Comparison of ENCODE assay signal across 7 mouse cellular contexts in the genomic region with DNA sequence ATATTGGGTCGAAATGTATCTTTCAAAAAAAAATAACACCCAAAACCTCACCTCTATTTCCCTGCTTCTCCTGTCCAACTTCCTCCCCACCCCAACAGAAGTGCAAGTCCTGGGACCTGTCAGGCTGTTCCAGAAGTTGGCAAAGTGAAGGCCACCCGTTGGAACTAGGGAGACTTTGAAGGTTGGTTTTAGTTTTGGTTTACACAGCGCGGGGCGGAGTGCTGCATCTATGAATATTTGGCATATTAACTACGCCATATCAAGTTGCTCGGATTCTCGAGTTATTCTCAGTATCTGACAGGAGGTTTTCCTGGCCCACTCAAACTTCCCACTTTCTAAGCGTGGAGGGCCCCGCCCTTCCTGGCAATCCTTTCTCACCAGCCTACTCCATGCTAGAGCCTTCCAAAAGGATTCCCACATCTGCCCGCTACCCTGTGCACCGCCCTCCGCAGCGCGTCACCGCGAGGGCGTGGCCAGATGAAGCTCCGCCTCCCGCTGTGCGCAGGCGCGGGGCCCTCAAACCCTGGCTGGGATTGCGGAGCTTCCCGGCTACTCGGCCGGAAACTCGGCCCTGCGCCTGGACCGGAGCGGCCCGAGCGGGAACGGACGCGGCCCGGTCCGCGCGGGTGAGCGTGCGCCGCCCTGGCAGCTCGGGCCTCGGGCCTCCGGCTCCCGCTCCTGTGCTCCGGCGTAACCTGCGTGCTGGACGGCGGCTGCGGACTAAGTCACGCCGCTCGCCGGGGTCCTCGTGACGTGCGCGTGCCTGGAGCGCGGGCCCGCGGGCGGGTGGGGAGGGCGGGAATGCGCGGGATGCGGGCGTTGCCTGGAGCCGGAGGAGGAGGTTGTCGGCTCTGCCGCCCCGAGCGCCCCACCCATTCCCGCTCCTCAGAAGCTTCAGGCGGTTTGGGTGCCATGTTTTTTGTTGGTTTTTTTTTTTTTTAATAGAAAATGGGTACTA. TPM values are rescaled to one million over a fixed set of nuclear protein-coding genes. Genes with fewer than 3 reads are reported as not detected.
DNase-seq lines count a peak whose midpoint lies in the region; ATAC-seq and TF ChIP-seq lines count a peak whose summit lies in the region.

A gene (plus strand): TSS at position 474 of the 958 bp plus-strand sequence.

- 4% methylated on average over 68 of the region's 78 CpGs for WGBS in embryonic facial prominence, embryonic 11.5 days
- WGBS in kidney, adult 2 months = 2% methylated on average over 78 of the region's 78 CpGs
- 3% methylated on average over 78 of the region's 78 CpGs for WGBS in limb, embryonic 12.5 days
- WGBS in midbrain, embryonic 15.5 days = 3% methylated on average over 78 of the region's 78 CpGs
- under 1% methylated on average over 77 of the region's 78 CpGs for WGBS in spleen, adult 2 months

- no peaks in the 10 kb centered on the region for H3K36me3 ChIP-seq in embryonic facial prominence, embryonic 11.5 days (replicated peaks; ENCODE audit: control insufficient read depth, insufficient read depth, low read depth, low read length)
- H3K36me3 ChIP-seq in kidney, adult 2 months (ENCODE audit: control insufficient read depth, insufficient read depth, low read length) = no peaks in the 10 kb centered on the region
- peaks cover 12% of the 10 kb centered on the region; the same call in 1 of the 2 replicates for H3K36me3 ChIP-seq in limb, embryonic 12.5 days
- no peaks in the 10 kb centered on the region for H3K36me3 ChIP-seq in midbrain, embryonic 15.5 days (replicated peaks)
- H3K36me3 ChIP-seq in spleen, adult 2 months (ENCODE audit: control insufficient read depth, insufficient read depth, low read length) = no peaks in the 10 kb centered on the region

- peak; percentile 99 for ATAC-seq in embryonic facial prominence, embryonic 11.5 days (replicated peaks; ENCODE audit: insufficient number of reproducible peaks, low FRiP score, low TSS enrichment, low read depth)
- ATAC-seq in limb, embryonic 12.5 days (ENCODE audit: insufficient number of reproducible peaks, insufficient read depth, low FRiP score, low TSS enrichment, low read depth) = peak; percentile 99
- ATAC-seq in midbrain, embryonic 15.5 days (replicated peaks) = peak; percentile 100

- H3K4me1 ChIP-seq in embryonic facial prominence, embryonic 11.5 days (ENCODE audit: control insufficient read depth, insufficient read depth, low read length) = no peaks in the 10 kb centered on the region
- no peaks in the 10 kb centered on the region for H3K4me1 ChIP-seq in kidney, adult 2 months (ENCODE audit: control insufficient read depth, insufficient read depth, low read length)
- peaks cover 12% of the 10 kb centered on the region for H3K4me1 ChIP-seq in limb, embryonic 12.5 days (replicated peaks)
- peaks cover 7% of the 10 kb centered on the region for H3K4me1 ChIP-seq in midbrain, embryonic 15.5 days
- no peaks in the 10 kb centered on the region; the same call in 1 of the 2 replicates for H3K4me1 ChIP-seq in spleen, adult 2 months (ENCODE audit: control insufficient read depth, insufficient read depth, insufficient read length)

- DNase-seq in adrenal gland, postnatal 14 days = peak; percentile 98
- DNase-seq in embryonic facial prominence, embryonic 11.5 days (ENCODE audit: low spot score) = peak; percentile 96
- DNase-seq in heart, adult 18-20 months = peak; percentile 99
- peak; percentile 99 for DNase-seq in kidney, adult 2 months
- peak; percentile 75 to 92 for DNase-seq in spleen, adult 2 months (ENCODE audit: low read depth in 1 of 2, low spot score in 2 of 2)

- peak within 1 kb of the TSS; percentile 73 for H3K4me3 ChIP-seq in embryonic facial prominence, embryonic 11.5 days (ENCODE audit: low read depth, low read length)
- peak within 1 kb of the TSS; percentile 74 for H3K4me3 ChIP-seq in kidney, adult 2 months (ENCODE audit: insufficient read depth, low read depth, low read length)
- peak within 1 kb of the TSS; percentile 63 for H3K4me3 ChIP-seq in limb, embryonic 12.5 days (replicated peaks)
- peak within 1 kb of the TSS; percentile 76 for H3K4me3 ChIP-seq in midbrain, embryonic 15.5 days
- H3K4me3 ChIP-seq in spleen, adult 2 months (ENCODE audit: extremely low read depth, insufficient read depth, insufficient read length) = peak within 1 kb of the TSS; percentile 97

- H3K27me3 ChIP-seq in embryonic facial prominence, embryonic 11.5 days (ENCODE audit: control insufficient read depth, insufficient read depth, low read length) = no peaks in the 10 kb centered on the region
- no peaks in the 10 kb centered on the region for H3K27me3 ChIP-seq in kidney, adult 2 months (replicated peaks; ENCODE audit: control insufficient read depth, insufficient read depth, low read length)
- no peaks in the 10 kb centered on the region for H3K27me3 ChIP-seq in limb, embryonic 12.5 days
- H3K27me3 ChIP-seq in midbrain, embryonic 15.5 days (replicated peaks) = no peaks in the 10 kb centered on the region
- no peaks in the 10 kb centered on the region for H3K27me3 ChIP-seq in spleen, adult 2 months (ENCODE audit: control insufficient read depth, insufficient read depth, low read length)

- peak within 1 kb of the TSS; percentile 93 for H3K27ac ChIP-seq in embryonic facial prominence, embryonic 11.5 days (replicated peaks; ENCODE audit: low read depth, low read length)
- H3K27ac ChIP-seq in kidney, adult 2 months (ENCODE audit: insufficient read depth, low read depth, low read length) = peak within 1 kb of the TSS; percentile 97
- H3K27ac ChIP-seq in limb, embryonic 12.5 days = peak within 1 kb of the TSS; percentile 98
- H3K27ac ChIP-seq in midbrain, embryonic 15.5 days = peak within 1 kb of the TSS; percentile 98
- peak within 1 kb of the TSS; percentile 98 for H3K27ac ChIP-seq in spleen, adult 2 months (ENCODE audit: insufficient read depth, low read length)

- no peak for TF ChIP-seq POLR2A in kidney, adult 2 months (IDR thresholded peaks at IDR 0.05; ENCODE audit: low read depth, low read length)
- peak; percentile 60 for TF ChIP-seq POLR2A in spleen, adult 2 months (IDR thresholded peaks at IDR 0.05; ENCODE audit: low read depth, low read length)

- H3K9ac ChIP-seq in embryonic facial prominence, embryonic 11.5 days (replicated peaks; ENCODE audit: low read length) = peak within 1 kb of the TSS; percentile 90
- H3K9ac ChIP-seq in limb, embryonic 12.5 days (replicated peaks) = peak within 1 kb of the TSS; percentile 83
- H3K9ac ChIP-seq in midbrain, embryonic 15.5 days = peak within 1 kb of the TSS; percentile 76

- peak within 1 kb of the TSS; percentile 50 for H3K4me2 ChIP-seq in embryonic facial prominence, embryonic 11.5 days (ENCODE audit: low read depth, low read length)
- H3K4me2 ChIP-seq in limb, embryonic 12.5 days = peak within 1 kb of the TSS; percentile 56
- H3K4me2 ChIP-seq in midbrain, embryonic 15.5 days = peak within 1 kb of the TSS; percentile 52

- no peaks in the 10 kb centered on the region for H3K9me3 ChIP-seq in embryonic facial prominence, embryonic 11.5 days (replicated peaks; ENCODE audit: control insufficient read depth, low read length)
- H3K9me3 ChIP-seq in limb, embryonic 12.5 days = no peaks in the 10 kb centered on the region
- no peaks in the 10 kb centered on the region for H3K9me3 ChIP-seq in midbrain, embryonic 15.5 days

- no peak for TF ChIP-seq CTCF in kidney, adult 2 months (conservative IDR thresholded peaks at IDR 0.05; ENCODE audit: insufficient read depth, insufficient read length, low read depth, low read length)
- no peak for TF ChIP-seq CTCF in spleen, adult 2 months (IDR thresholded peaks at IDR 0.05; ENCODE audit: extremely low read depth, insufficient read depth, insufficient read length, insufficient replicate concordance)

RNA-seq across cellular contexts. Expression of the gene that starts here (rescaled TPM):
- total RNA-seq in adrenal gland, postnatal 14 days (2021) = 14.0 and 14.2 TPM in 2 replicates
- 19.9 and 21.0 TPM in 2 replicates for polyA plus RNA-seq in embryonic facial prominence, embryonic 11.5 days (2014; fragmentation: Nextera tagmentation; extraction: Ambion mirVana)
- total RNA-seq in heart, adult 18-20 months (2021) = 10 to 100 TPM; 12.4 to 15.3 TPM
- 4.3 and 4.9 TPM in 2 replicates for polyA plus RNA-seq in kidney, adult 2 months (2012; rRNA removed)
- 20.9 and 21.1 TPM in 2 replicates for polyA plus RNA-seq in limb, embryonic 12.5 days (2016; fragmentation: Nextera tagmentation; extraction: Ambion mirVana)
- polyA plus RNA-seq in midbrain, embryonic 15.5 days (2015; fragmentation: Nextera tagmentation; extraction: Ambion mirVana) = 15.1 and 17.2 TPM in 2 replicates
- polyA plus RNA-seq in spleen, adult 2 months (2012; rRNA removed) = 1.9 and 2.5 TPM in 2 replicates

Comparison
In these comparisons a context has a peak if more than half of its experiments do, and no peak if none do; other contexts are left out.
1. Peak in every context shown above with its lines: DNase-seq, ATAC-seq, H3K4me3 ChIP-seq and H3K27ac ChIP-seq.